Mouse (Mus musculus) T-cell, adult 2 months (primary cell): ENCODE measurements around the gene Vmn1r23.
"Not testable (repeated sequence)": the region's sequence is repeated elsewhere in the genome, so short reads cannot be mapped to it uniquely, and the experiment has no call there.

Experiments used
- DNase-seq: peaks from one replicate; pipeline ENCODE4 v3.0.0; 2022; ENCODE audit warnings: low spot score

The Vmn1r23 gene

GRCm38 (mm10) chr6:57926738-57927137, at the start of gene Vmn1r23:
Gene Vmn1r23 (minus strand): TSS chr6:57926838.
- DNase-seq: no peak

GRCm38 (mm10) chr6:57961403-57961802, 34.8 kb upstream of the Vmn1r23 start, which contains the start of gene Vmn1r24:
Gene Vmn1r24 (minus strand): TSS chr6:57961503.
- not testable (repeated sequence) for DNase-seq

GRCm38 (mm10) chr6:57907928-57908327, 18.7 kb downstream of the Vmn1r23 start, which contains the start of gene Vmn1r22:
Gene Vmn1r22 (minus strand): TSS chr6:57908028.
- no peak for DNase-seq
